Mouse (Mus musculus) CH12.LX (cell line): Measurements from ENCODE around the gene Gm10198. TPM values are rescaled to one million over a fixed set of nuclear protein-coding genes. Genes with fewer than 3 reads are reported as not detected.

ENCODE experiments used
- DNase-seq: peaks from one replicate; pipeline ENCODE4 v3.0.0-alpha.2; 2013; ENCODE audit errors: extremely low read depth
- H3K27ac ChIP-seq: 2 replicates; pipeline ENCODE4 v1.5.1; 2012; ENCODE audit warnings: low read depth, mild to moderate bottlenecking, control low read depth, moderate library complexity; ENCODE audit not compliant: insufficient read depth
- H3K27me3 ChIP-seq: replicated peaks from 2 replicates; pipeline ENCODE3; 2012; ENCODE audit warnings: inconsistent platforms
- H3K36me3 ChIP-seq, 2 experiments: replicated peaks in 1 of 2; 2 replicates each; pipeline versions ENCODE3 to v1.6.1; 2012; ENCODE audit warnings: inconsistent platforms in 1 of 2, low read length in 1 of 2, mild to moderate bottlenecking in 1 of 2, mixed read lengths in 1 of 2, moderate library complexity in 1 of 2; ENCODE audit not compliant: control insufficient read depth in 1 of 2, insufficient read depth in 1 of 2
- H3K4me1 ChIP-seq, 2 experiments: 2 replicates each; pipeline ENCODE4 v1.6.1; 2012; ENCODE audit warnings: inconsistent platforms in 1 of 2, moderate library complexity in 1 of 2; ENCODE audit not compliant: insufficient read depth in 2 of 2, control insufficient read depth in 1 of 2
- H3K4me2 ChIP-seq: 2 replicates; pipeline ENCODE4 v1.6.1; 2012; ENCODE audit warnings: low read depth, mild to moderate bottlenecking, control low read depth; ENCODE audit not compliant: poor library complexity, insufficient read depth, severe bottlenecking
- H3K4me3 ChIP-seq, 3 experiments: fragments of 150-350 bp in 1 of 3; sonication (generic) in 1 of 3; replicated peaks in 1 of 3; 2 replicates each; pipeline versions ENCODE3 to v1.5.1; 2011 to 2012; ENCODE audit warnings: low read depth in 2 of 3, low read length in 2 of 3, mild to moderate bottlenecking in 2 of 3, moderate library complexity in 2 of 3, control low read depth in 1 of 3, improper control_type of control experiment in 1 of 3, inconsistent platforms in 1 of 3, mixed read lengths in 1 of 3; ENCODE audit not compliant: poor library complexity in 1 of 3
- H3K79me2 ChIP-seq: replicated peaks from 2 replicates; pipeline ENCODE4 v1.6.1; 2012; ENCODE audit warnings: mild to moderate bottlenecking, moderate library complexity; ENCODE audit not compliant: control insufficient read depth, poor library complexity, insufficient read depth, severe bottlenecking; ENCODE audit errors: extremely low read depth
- H3K9ac ChIP-seq: 2 replicates; pipeline ENCODE4 v1.6.1; 2012; ENCODE audit warnings: low read depth, mild to moderate bottlenecking, control low read depth, moderate library complexity; ENCODE audit not compliant: insufficient read depth
- H3K9me3 ChIP-seq: replicated peaks from 2 replicates; pipeline ENCODE3; 2012; ENCODE audit warnings: low read length, inconsistent platforms, mixed read lengths
- BHLHE40 ChIP-seq: IDR thresholded peaks from 2 replicates; pipeline ENCODE4 v1.6.1; 2011; ENCODE audit warnings: mild to moderate bottlenecking, low read depth, low read length, improper control_type of control experiment
- CHD2 ChIP-seq: IDR thresholded peaks from 2 replicates; pipeline ENCODE4 v1.6.1; 2011; ENCODE audit warnings: low read length, improper control_type of control experiment
- CTCF ChIP-seq, 2 experiments: IDR thresholded peaks in 1 of 2; conservative IDR thresholded peaks in 1 of 2; 2 replicates each; pipeline ENCODE4 v1.5.1; 2011 to 2012; ENCODE audit warnings: low read depth in 2 of 2, low read length in 2 of 2, improper control_type of control experiment in 1 of 2, inconsistent platforms in 1 of 2, mild to moderate bottlenecking in 1 of 2, moderate library complexity in 1 of 2
- E2F4 ChIP-seq: IDR thresholded peaks from 2 replicates; pipeline ENCODE4 v1.6.1; 2011; ENCODE audit warnings: low read depth, low read length, improper control_type of control experiment; ENCODE audit not compliant: insufficient replicate concordance
- ELF1 ChIP-seq: IDR thresholded peaks from 2 replicates; pipeline ENCODE4 v1.6.1; 2014; ENCODE audit warnings: low read depth, mild to moderate bottlenecking, inconsistent platforms, low read length, improper control_type of control experiment
- EP300 ChIP-seq: IDR thresholded peaks from 2 replicates; pipeline ENCODE4 v1.6.1; 2011; ENCODE audit warnings: low read length, improper control_type of control experiment
- GABPA ChIP-seq: IDR thresholded peaks from 2 replicates; pipeline ENCODE4 v1.6.1; 2012; ENCODE audit warnings: low read depth, low read length, improper control_type of control experiment, inconsistent platforms; ENCODE audit not compliant: insufficient replicate concordance
- HCFC1 ChIP-seq: IDR thresholded peaks from 2 replicates; pipeline ENCODE4 v1.6.1; 2012; ENCODE audit warnings: low read depth, mild to moderate bottlenecking, inconsistent platforms, low read length, improper control_type of control experiment
- IRF4 ChIP-seq: IDR thresholded peaks from 2 replicates; pipeline ENCODE4 v1.6.1; 2014; ENCODE audit warnings: low read depth, mild to moderate bottlenecking, inconsistent platforms, low read length, improper control_type of control experiment
- KAT2A ChIP-seq: IDR thresholded peaks from 2 replicates; pipeline ENCODE4 v1.6.1; 2012; ENCODE audit warnings: low read length, improper control_type of control experiment, inconsistent platforms; ENCODE audit not compliant: insufficient replicate concordance
- MAX ChIP-seq: IDR thresholded peaks from 2 replicates; pipeline ENCODE4 v1.6.1; 2011; ENCODE audit warnings: low read length, improper control_type of control experiment
- MEF2A ChIP-seq: IDR thresholded peaks from 2 replicates; pipeline ENCODE4 v1.6.1; 2014; ENCODE audit warnings: low read depth, mild to moderate bottlenecking, inconsistent platforms, low read length, improper control_type of control experiment, borderline replicate concordance
- MXI1 ChIP-seq: IDR thresholded peaks from 2 replicates; pipeline ENCODE4 v1.6.1; 2011; ENCODE audit warnings: mild to moderate bottlenecking, low read depth, low read length, improper control_type of control experiment
- MYC ChIP-seq: IDR thresholded peaks from 2 replicates; pipeline ENCODE4 v1.6.1; 2011; ENCODE audit warnings: low read depth, mild to moderate bottlenecking, improper control_type of control experiment, low read length
- NELFE ChIP-seq: IDR thresholded peaks from 2 replicates; pipeline ENCODE4 v1.6.1; 2011; ENCODE audit warnings: low read depth, low read length, improper control_type of control experiment
- PAX5 ChIP-seq: IDR thresholded peaks from 2 replicates; pipeline ENCODE4 v1.6.1; 2012; ENCODE audit warnings: low read length, inconsistent platforms, mixed read lengths
- POLR2A ChIP-seq: IDR thresholded peaks from 2 replicates; pipeline ENCODE4 v1.6.1; 2011; ENCODE audit warnings: low read depth, mild to moderate bottlenecking, improper control_type of control experiment, low read length
- POLR2AphosphoS2 ChIP-seq: IDR thresholded peaks from 2 replicates; pipeline ENCODE4 v1.6.1; 2011; ENCODE audit warnings: low read depth, low read length, improper control_type of control experiment
- RAD21 ChIP-seq: IDR thresholded peaks from 2 replicates; pipeline ENCODE4 v1.6.1; 2011; ENCODE audit warnings: low read depth, mild to moderate bottlenecking, low read length, improper control_type of control experiment, moderate library complexity
- SMC3 ChIP-seq: IDR thresholded peaks from 2 replicates; pipeline ENCODE4 v1.6.1; 2011; ENCODE audit warnings: low read depth, low read length, improper control_type of control experiment
- TCF12 ChIP-seq: IDR thresholded peaks from 2 replicates; pipeline ENCODE4 v1.6.1; 2014; ENCODE audit warnings: low read depth, mild to moderate bottlenecking, inconsistent platforms, low read length, improper control_type of control experiment
- UBTF ChIP-seq: IDR thresholded peaks from 2 replicates; pipeline ENCODE4 v1.6.1; 2012; ENCODE audit warnings: low read depth, mild to moderate bottlenecking, inconsistent platforms, low read length, improper control_type of control experiment, moderate library complexity
- USF1 ChIP-seq: IDR thresholded peaks from 2 replicates; pipeline ENCODE4 v1.6.1; 2014; ENCODE audit warnings: low read depth, mild to moderate bottlenecking, inconsistent platforms, low read length, improper control_type of control experiment
- ZC3H11A ChIP-seq: IDR thresholded peaks from 2 replicates; pipeline ENCODE4 v1.6.1; 2012; ENCODE audit warnings: low read depth, mild to moderate bottlenecking, inconsistent platforms, low read length, improper control_type of control experiment
- ZKSCAN1 ChIP-seq: IDR thresholded peaks from 2 replicates; pipeline ENCODE4 v1.6.1; 2012; ENCODE audit warnings: low read depth, inconsistent platforms, low read length, improper control_type of control experiment, borderline replicate concordance
- ZNF384 ChIP-seq: IDR thresholded peaks from 2 replicates; pipeline ENCODE4 v1.6.1; 2012; ENCODE audit warnings: low read depth, low read length, improper control_type of control experiment, inconsistent platforms
- dilution Hi-C: fragments of 300-500 bp; cut with MboI; formaldehyde crosslinking; loops from 2 replicates; pipeline ENCODE4 v1.14.3; 2020; ENCODE audit warnings: low sequenced_read_pairs; ENCODE audit not compliant: extremely low pct_unique_long_range_greater_than_20kb, extremely low pct_ligation_motif_present
- in situ Hi-C: fragments of 300-500 bp; cut with MboI; formaldehyde crosslinking; loops from 3 replicates; pipeline ENCODE4 v1.14.3; 2019; ENCODE audit warnings: low sequenced_read_pairs, low pct_ligation_motif_present, low pct_unique_long_range_greater_than_20kb, mixed read lengths
- polyA plus RNA-seq: library from polyadenylated mRNA; unstranded; fragments of >175 nt; gene quantifications from 2 replicates; pipeline ENCODE4 v1.2.1, GENCODE M21; 2012; ENCODE audit warnings: low read depth; ENCODE audit not compliant: insufficient read length
- total RNA-seq, 2 experiments: library from RNA; depleted of rRNA; stranded (reverse); fragments of 300-350 nt in 1 of 2; fragments of >200 nt in 1 of 2; gene quantifications; 2 replicates each; pipeline ENCODE4 v1.2.3; 2012 to 2014

Gene Gm10198
- total and polyA plus RNA-seq, 3 experiments: not detected

DNA sequence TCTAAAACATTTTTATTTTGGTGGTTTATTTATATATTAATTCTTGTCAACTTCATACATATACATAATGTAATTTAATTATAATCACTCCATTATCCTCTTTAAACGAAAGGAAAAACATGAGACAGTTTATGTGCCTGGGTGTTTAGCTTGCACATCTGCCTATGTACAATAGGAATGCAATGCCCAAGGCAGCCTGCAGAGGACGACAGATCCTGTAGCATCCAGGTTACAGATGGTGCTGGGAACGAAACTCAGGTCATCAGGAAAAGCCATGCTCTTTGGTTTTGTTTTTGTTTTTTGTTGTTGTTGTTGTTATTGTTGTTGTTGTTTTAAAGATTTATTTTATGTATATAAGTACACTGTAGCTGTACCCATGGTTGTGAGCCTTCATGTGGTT, 32.4 kb upstream of the Gm10198 start:
- no peak overlapping the region for H3K27ac ChIP-seq
- in situ Hi-C loops: no loop called here
- dilution Hi-C loops: no loop called here

DNA sequence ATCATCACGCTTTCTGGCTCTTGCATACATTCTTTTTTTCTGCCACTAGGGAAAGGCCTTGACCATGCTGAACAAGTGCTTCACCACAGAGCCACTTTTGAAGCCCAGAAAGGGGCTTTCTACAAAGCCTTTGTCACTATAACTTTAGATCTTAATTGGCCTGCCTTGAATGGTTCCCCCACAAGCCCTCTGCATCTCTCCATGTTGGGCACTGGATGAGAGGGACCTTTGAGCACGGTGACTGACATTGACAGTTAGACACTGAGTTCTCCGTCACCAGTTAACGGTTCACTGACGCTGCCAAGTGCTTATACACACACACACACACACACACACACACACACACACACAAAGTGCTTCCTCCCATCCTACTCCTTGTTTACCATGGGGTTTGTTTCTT, 30.0 kb upstream of the Gm10198 start:
- no peak for DNase-seq
- Histone ChIP-seq H3K9me3 (peaks cover 20% of the 10 kb centered on the region), H3K4me1 (no peaks in the 10 kb centered on the region), H3K27me3 (peaks cover 7% of the 10 kb centered on the region), H3K4me2 (no peak overlapping the region), H3K4me3 (no peak overlapping the region), H3K79me2 (no peaks in the 10 kb centered on the region), H3K9ac (no peak overlapping the region), H3K27ac (no peak overlapping the region), H3K36me3 (no peaks in the 10 kb centered on the region)
- TF ChIP-seq MEF2A (no peak), UBTF (no peak), GABPA (no peak), USF1 (no peak), MAX (no peak), NELFE (no peak), MYC (no peak), ELF1 (no peak), CHD2 (no peak)
- in situ Hi-C loops: no loop called here
- dilution Hi-C loops: no loop called here

More for the DNA sequence above, 32.4 kb upstream of the Gm10198 start:
- TF ChIP-seq E2F4 (no peak), CTCF (conservative IDR thresholded peaks at IDR 0.05 in 1 of 2, IDR thresholded peaks at IDR 0.05 in 1 of 2; ENCODE audit: low read depth in 2 of 2, low read length in 2 of 2) (0 out of 4 replicates have a peak, but pooled peaks of 1 of the 2 experiments have one; percentile 5)
- H3K36me3 ChIP-seq: no peaks in the 10 kb centered on the region
- peaks cover 16% of the 10 kb centered on the region for H3K9me3 ChIP-seq
- peaks cover 3% of the 10 kb centered on the region for H3K27me3 ChIP-seq
- no peak overlapping the region for H3K9ac ChIP-seq
- no peaks in the 10 kb centered on the region for H3K4me1 ChIP-seq
- DNase-seq: no peak
- H3K4me3 ChIP-seq: no peak overlapping the region
- no peaks in the 10 kb centered on the region for H3K79me2 ChIP-seq
- no peak overlapping the region for H3K4me2 ChIP-seq

DNA sequence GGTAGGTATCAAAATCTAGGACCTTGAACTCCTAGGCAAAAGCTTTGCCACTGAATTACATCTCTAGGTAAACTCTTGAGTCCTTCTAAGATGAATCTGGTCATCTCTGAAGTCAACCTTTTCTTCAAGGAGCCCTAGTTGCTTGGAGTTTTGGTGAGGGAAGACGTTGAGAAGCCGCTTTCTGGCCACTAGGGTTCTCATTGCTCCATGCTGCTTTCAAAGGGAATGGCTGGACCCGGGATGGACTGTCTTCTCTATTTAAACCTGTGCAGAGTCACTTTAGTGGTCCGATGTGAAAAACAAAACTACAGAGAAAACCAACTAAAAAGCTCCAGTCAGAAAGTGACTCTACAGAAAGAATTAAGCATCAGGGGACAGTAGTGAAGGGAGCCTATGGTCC, 18.4 kb upstream of the Gm10198 start:
- Histone ChIP-seq H3K9ac (no peak overlapping the region), H3K79me2 (no peaks in the 10 kb centered on the region), H3K27me3 (peaks cover 18% of the 10 kb centered on the region), H3K4me3 (no peak overlapping the region), H3K36me3 (no peaks in the 10 kb centered on the region), H3K27ac (no peak overlapping the region), H3K4me2 (no peak overlapping the region), H3K9me3 (no peaks in the 10 kb centered on the region), H3K4me1 (peaks cover 3 to 10% of the 10 kb centered on the region in 2 experiments)
- dilution Hi-C loops (no loop called here), in situ Hi-C loops (no loop called here)
- DNase-seq: peak; percentile 6
- TF ChIP-seq POLR2A: no peak
- TF ChIP-seq POLR2AphosphoS2: no peak
- no peak for TF ChIP-seq PAX5
- no peak for TF ChIP-seq IRF4
- TF ChIP-seq MXI1: no peak
- TF ChIP-seq UBTF: no peak
- TF ChIP-seq NELFE: no peak
- no peak for TF ChIP-seq EP300
- no peak for TF ChIP-seq HCFC1
- TF ChIP-seq SMC3: peak; percentile 48
- no peak for TF ChIP-seq ZC3H11A
- TF ChIP-seq BHLHE40: no peak
- no peak for TF ChIP-seq MYC
- no peak for TF ChIP-seq E2F4
- peak; percentile 48; the same call in 1 of the 2 replicates for TF ChIP-seq ZNF384
- no peak for TF ChIP-seq TCF12
- peak; percentile 67 for TF ChIP-seq RAD21
- TF ChIP-seq CHD2: no peak
- TF ChIP-seq ZKSCAN1: no peak
- no peak for TF ChIP-seq ELF1
- TF ChIP-seq KAT2A: no peak
- TF ChIP-seq CTCF (conservative IDR thresholded peaks at IDR 0.05 in 1 of 2, IDR thresholded peaks at IDR 0.05 in 1 of 2; ENCODE audit: low read depth in 2 of 2, low read length in 2 of 2): peak in 1 of 2 experiments; percentile 63; a peak in 2 of 4 replicates
